Mouse (Mus musculus) lung, adult 2 months (tissue): ENCODE measurements at regions not wholly inside any gene's neighbourhood (a gene's known extent, or its start where the extent isn't known, plus 50 kb on each side); places are given as distances from the start of the nearest gene placed in this dataset.

Source experiments
- CTCF ChIP-seq: fragments of 200-500 bp; IDR thresholded peaks from 2 replicates; pipeline ENCODE4 v1.5.1; 2011; ENCODE audit warnings: mild to moderate bottlenecking, low read length, control low read depth; ENCODE audit not compliant: insufficient read depth
- POLR2A ChIP-seq: fragments of 200-500 bp; IDR thresholded peaks from 2 replicates; pipeline ENCODE4 v1.6.1; 2011; ENCODE audit warnings: low read depth, mild to moderate bottlenecking, control low read depth, low read length, borderline replicate concordance; ENCODE audit errors: extremely low read depth

DNA sequence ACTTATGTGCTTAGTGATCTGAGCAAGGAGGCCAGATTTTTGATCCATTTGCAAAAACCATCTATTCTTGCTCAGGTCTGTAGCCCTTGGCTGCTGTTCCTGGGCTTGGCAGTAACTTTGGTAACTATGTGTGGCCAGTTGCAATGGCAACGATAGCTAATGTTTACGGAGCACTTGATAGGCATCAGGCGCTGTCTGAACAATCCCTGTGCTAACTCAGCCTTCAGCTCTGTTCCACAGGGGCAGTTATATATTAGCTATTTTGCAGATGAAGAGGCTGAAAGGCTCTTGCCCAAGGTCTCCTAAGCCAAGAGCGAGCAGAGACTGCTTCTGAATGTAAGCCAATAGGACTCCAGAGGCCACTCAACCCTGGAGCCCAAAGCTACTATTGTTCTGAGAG is 55.1 kb upstream of the Igfbp5 start:
- TF ChIP-seq CTCF (no peak), POLR2A (no peak)
